In the genomic region with DNA sequence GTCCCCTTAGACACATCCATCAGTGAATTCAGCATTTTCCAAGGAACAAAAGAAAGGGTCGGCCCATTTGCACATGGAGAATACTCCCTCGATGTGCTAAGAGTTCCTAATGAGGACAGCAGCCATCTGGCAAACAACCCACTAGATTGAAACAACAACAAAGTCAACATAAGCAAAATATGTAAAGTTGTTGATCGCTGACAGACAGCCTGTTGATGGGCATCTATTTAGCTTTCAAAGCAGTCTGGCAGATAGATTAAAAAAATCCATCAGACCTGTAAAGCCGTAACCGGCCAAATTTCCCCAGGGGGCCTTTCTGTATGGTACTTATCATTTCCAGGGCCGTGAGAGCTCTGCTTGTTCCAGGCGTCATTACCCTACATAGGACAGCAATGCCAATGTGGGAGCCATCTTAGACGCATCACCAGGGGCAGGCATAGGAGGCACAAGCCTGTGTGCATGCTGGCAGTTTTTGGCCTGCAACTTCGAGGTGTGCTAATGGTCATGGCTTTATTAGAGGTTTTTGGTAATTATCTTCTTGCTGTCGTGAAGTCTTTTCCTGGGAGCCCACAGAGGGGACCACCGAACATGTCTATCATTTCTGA, we compare ENCODE assay signal across 13 mouse cellular contexts.
"Had no signal": no experiment of that assay in that cellular context is flagged by ENCODE, and none has a peak within 500 bp of the region (broad histone marks: within the 10 kb centered on the region; RNA-seq: fewer than 3 reads in every experiment).

No protein-coding gene starts in this region.

- H3K4me2 ChIP-seq: liver, embryonic 13.5 days; lung, embryonic 15.5 days; midbrain, embryonic 15.5 days had no signal

- H3K4me1 ChIP-seq: liver, embryonic 13.5 days; lung, embryonic 15.5 days; midbrain, embryonic 15.5 days had no signal

- H3K9ac ChIP-seq: limb, embryonic 12.5 days; liver, embryonic 13.5 days; liver, postnatal 0 days; lung, embryonic 15.5 days; midbrain, embryonic 15.5 days had no signal

- H3K36me3 ChIP-seq: limb, embryonic 12.5 days; liver, embryonic 13.5 days; lung, embryonic 15.5 days; midbrain, embryonic 15.5 days had no signal

- H3K27me3 ChIP-seq: limb, embryonic 12.5 days; liver, embryonic 13.5 days; lung, embryonic 15.5 days; midbrain, embryonic 15.5 days had no signal

- H3K4me3 ChIP-seq: limb, embryonic 12.5 days; liver, embryonic 13.5 days; lung, embryonic 15.5 days; midbrain, embryonic 15.5 days had no signal

- ATAC-seq: intestine, postnatal 0 days; liver, postnatal 0 days; midbrain, embryonic 15.5 days had no signal

- DNase-seq: kidney, adult 8-10 months; layer of hippocampus, postnatal 36 days; liver; liver, embryonic 13.5 days; liver, postnatal 0 days; lung, postnatal 14 days; right cerebral cortex, postnatal 14 days; thymus, postnatal 4 days had no signal

- H3K9me3 ChIP-seq: limb, embryonic 12.5 days; liver, embryonic 13.5 days; lung, embryonic 15.5 days; midbrain, embryonic 15.5 days had no signal

- H3K27ac ChIP-seq: limb, embryonic 12.5 days; liver, embryonic 13.5 days; lung, embryonic 15.5 days; macrophage; midbrain, embryonic 15.5 days had no signal
